Mouse (Mus musculus) G1E (cell line): ENCODE measurements around the gene Sox2.

Experiments
- CTCF ChIP-seq: IDR thresholded peaks from 2 replicates; pipeline ENCODE4 v1.5.1; 2012; ENCODE audit warnings: low read depth, low read length, inconsistent platforms, mixed read lengths
- GATA1 ChIP-seq: IDR thresholded peaks from 2 replicates; pipeline ENCODE4 v1.6.1; 2012; ENCODE audit warnings: borderline replicate concordance, low read length, inconsistent platforms, mixed read lengths
- GATA2 ChIP-seq: IDR thresholded peaks from 2 replicates; pipeline ENCODE4 v1.6.1; 2012; ENCODE audit warnings: low read depth, low read length, inconsistent platforms, borderline replicate concordance
- POLR2AphosphoS5 ChIP-seq: IDR thresholded peaks from 2 replicates; pipeline ENCODE4 v1.6.1; 2012; ENCODE audit warnings: low read depth, low read length, inconsistent platforms; ENCODE audit not compliant: insufficient replicate concordance
- TAL1 ChIP-seq: conservative IDR thresholded peaks from 2 replicates; pipeline ENCODE4 v1.6.1; 2012; ENCODE audit warnings: low read depth, low read length, inconsistent platforms, mixed read lengths

GRCm38 (mm10) chr3:34661341-34662007 is 11.3 kb downstream of the Sox2 start:
- no peak for TF ChIP-seq CTCF
- TF ChIP-seq GATA1 = no peak
- TF ChIP-seq TAL1 = no peak
- no peak for TF ChIP-seq POLR2AphosphoS5
- no peak for TF ChIP-seq GATA2
